Mouse (Mus musculus): ENCODE data around the gene Ap4b1.

DNA sequence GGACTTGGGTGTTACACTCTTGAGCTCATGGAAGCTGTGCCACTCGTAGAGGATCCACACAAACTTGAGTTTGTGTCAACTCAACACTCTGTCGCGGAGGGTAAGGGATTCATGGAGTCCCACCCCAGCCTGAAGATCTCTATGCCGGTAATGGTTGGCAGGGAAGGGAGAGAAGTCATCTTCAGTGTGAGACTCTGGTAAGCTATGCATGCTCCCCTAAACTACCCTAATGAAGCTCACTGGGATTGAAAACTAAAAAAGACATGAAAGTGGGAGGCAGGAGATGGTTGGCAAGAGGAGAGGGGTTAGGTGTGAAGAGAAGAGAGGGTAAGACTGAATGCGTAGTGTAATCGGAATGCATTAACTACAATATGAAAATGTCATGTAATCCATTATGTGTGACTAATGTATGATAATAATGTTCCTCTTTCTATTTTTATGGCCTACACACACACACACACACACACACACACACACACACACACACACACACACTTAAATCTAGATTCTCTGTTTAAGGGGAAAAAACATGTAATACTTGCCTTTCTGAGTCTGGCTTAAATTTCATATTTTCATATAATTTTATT, 48.8 kb downstream of the Ap4b1 start:
- TF ChIP-seq CEBPB (IDR thresholded peaks at IDR 0.05; ENCODE audit: insufficient read depth, poor library complexity, severe bottlenecking) (no peak), POLR2AphosphoS2 (IDR thresholded peaks at IDR 0.05; ENCODE audit: insufficient read length, low read depth) (no peak), POLR2A (IDR thresholded peaks at IDR 0.05; ENCODE audit: insufficient read length, low read depth) (no peak), SRF (IDR thresholded peaks at IDR 0.05; ENCODE audit: control insufficient read depth, insufficient read length, low read depth) (no peak), TCF12 (IDR thresholded peaks at IDR 0.05; ENCODE audit: insufficient read depth, poor library complexity, severe bottlenecking) (no peak), TCF3 (IDR thresholded peaks at IDR 0.05; ENCODE audit: insufficient read length, low read depth) (no peak), USF1 (IDR thresholded peaks at IDR 0.05; ENCODE audit: low read depth) (no peak)

Data from myocyte (in vitro differentiated cells).